24 mouse cellular contexts compared by ENCODE assay signal in the genomic region with DNA sequence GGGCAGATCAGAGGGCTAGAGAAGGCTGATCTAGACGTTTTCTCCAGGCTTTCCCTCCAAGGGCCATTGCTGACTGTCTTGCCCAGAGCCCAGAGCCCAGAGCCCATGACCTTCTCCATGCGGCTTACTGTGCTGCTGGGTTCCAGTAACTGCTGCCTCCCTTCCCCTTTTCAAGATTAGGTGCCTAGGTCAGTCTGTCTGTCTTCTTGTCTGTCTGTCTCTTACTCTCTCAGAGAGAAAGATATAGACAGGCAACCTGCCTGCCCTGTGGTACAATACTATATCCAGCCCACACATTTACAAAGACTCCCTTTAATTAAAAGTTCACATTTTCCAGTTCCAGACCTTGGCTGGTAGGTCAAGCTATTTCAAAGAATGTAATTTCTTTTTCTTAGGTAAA. TPM values are rescaled to one million over a fixed set of nuclear protein-coding genes. Genes with fewer than 3 reads are reported as not detected.
DNase-seq lines count a peak whose midpoint lies in the region; ATAC-seq and TF ChIP-seq lines count a peak whose summit lies in the region.
"Had no signal": no experiment of that assay in that cellular context is flagged by ENCODE, and none has a peak within 500 bp of the region (broad histone marks: within the 10 kb centered on the region; RNA-seq: fewer than 3 reads in every experiment).

No protein-coding gene starts in this region.

- in situ Hi-C loops in ES-E14 (cut with MboI; ENCODE audit: low sequenced_read_pairs in 2 of 2, unreplicated experiment in 2 of 2): no loop called here

- peaks cover 28% of the 10 kb centered on the region; the same call in 1 of the 2 replicates for H3K79me2 ChIP-seq in macrophage (ENCODE audit: inconsistent target)

- H3K4me2 ChIP-seq in intestine, embryonic 15.5 days (replicated peaks): no peak overlapping the region
- H3K4me2 ChIP-seq in hindbrain, postnatal 0 days (ENCODE audit: low read depth, low read length): no peak overlapping the region
- H3K4me2 ChIP-seq: forebrain, embryonic 13.5 days; heart, embryonic 11.5 days; hindbrain, embryonic 12.5 days; hindbrain, embryonic 15.5 days had no signal

- 43% methylated on average over 2 of the region's 2 CpGs for WGBS in intestine, embryonic 15.5 days
- 92% methylated on average over 2 of the region's 2 CpGs for WGBS in macrophage (ENCODE audit: missing documents)
- 63% methylated on average over 2 of the region's 2 CpGs for WGBS in hindbrain, postnatal 0 days

- ATAC-seq in intestine, embryonic 15.5 days: peak; percentile 22
- ATAC-seq in hindbrain, postnatal 0 days: no peak
- ATAC-seq: activated CD4-positive, CD25-positive, alpha-beta regulatory T cell, adult 4 months; forebrain, embryonic 13.5 days; forebrain, embryonic 16.5 days; inflammation-experienced regulatory T-cells, adult 6 months had no signal

- H3K4me3 ChIP-seq in ES-E14 (ENCODE audit: insufficient read depth in 1 of 2, low read depth in 1 of 2, low read length in 2 of 2, poor library complexity in 1 of 2, severe bottlenecking in 1 of 2) (no peak overlapping the region), macrophage (ENCODE audit: inconsistent target) (no peak overlapping the region)
- H3K4me3 ChIP-seq in bone marrow macrophage, adult 2 months (ENCODE audit: insufficient read depth, low read length): no peak overlapping the region
- no peak overlapping the region for H3K4me3 ChIP-seq in intestine, embryonic 15.5 days (replicated peaks)
- H3K4me3 ChIP-seq in hindbrain, postnatal 0 days (ENCODE audit: low read length): no peak overlapping the region
- H3K4me3 ChIP-seq: forebrain, embryonic 10.5 days; forebrain, embryonic 13.5 days; gastrocnemius, adult 2 months; hindbrain, embryonic 12.5 days; hindbrain, embryonic 15.5 days had no signal

- TF ChIP-seq POLR2A in bone marrow macrophage, adult 2 months (IDR thresholded peaks at IDR 0.05; ENCODE audit: borderline replicate concordance, low read depth, low read length): no peak

- no peak overlapping the region for H3K9ac ChIP-seq in ES-E14 (ENCODE audit: insufficient read depth, low read depth, low read length, poor library complexity, severe bottlenecking)
- H3K9ac ChIP-seq in intestine, embryonic 15.5 days: no peak overlapping the region
- H3K9ac ChIP-seq in hindbrain, postnatal 0 days (replicated peaks; ENCODE audit: low read length): no peak overlapping the region
- H3K9ac ChIP-seq: forebrain, embryonic 13.5 days; hindbrain, embryonic 12.5 days; hindbrain, embryonic 15.5 days had no signal

- H3K27ac ChIP-seq in ES-E14 (ENCODE audit: insufficient read depth, low read depth, low read length, poor library complexity, severe bottlenecking) (0 out of 2 replicates have a peak overlapping the region, but pooled peaks have one; percentile 36), macrophage (peak overlapping the region; percentile 15; the same call in 1 of the 2 replicates)
- H3K27ac ChIP-seq in bone marrow macrophage, adult 2 months (ENCODE audit: insufficient read depth, low read depth, low read length): peak overlapping the region; percentile 20; the same call in 1 of the 2 replicates
- peak overlapping the region; percentile 13; the same call in 1 of the 2 replicates for H3K27ac ChIP-seq in intestine, embryonic 15.5 days
- H3K27ac ChIP-seq in hindbrain, postnatal 0 days: no peak overlapping the region
- H3K27ac ChIP-seq: forebrain, embryonic 10.5 days; forebrain, embryonic 13.5 days; gastrocnemius, adult 2 months; hindbrain, embryonic 12.5 days; hindbrain, embryonic 15.5 days had no signal

- no peak for TF ChIP-seq CTCF in bone marrow macrophage, adult 2 months (IDR thresholded peaks at IDR 0.05; ENCODE audit: low read depth, low read length)
- no peak for TF ChIP-seq CTCF in hindbrain, postnatal 0 days (IDR thresholded peaks at IDR 0.05; ENCODE audit: low read depth)

- intact Hi-C loops in left cerebral cortex, postnatal 25 days (cut with DNase I): no loop called here

- H3K36me3 ChIP-seq in ES-E14 (ENCODE audit: control insufficient read depth, insufficient read depth, low read length, poor library complexity, severe bottlenecking) (no peaks in the 10 kb centered on the region), macrophage (ENCODE audit: inconsistent target) (no peaks in the 10 kb centered on the region)
- H3K36me3 ChIP-seq in intestine, embryonic 15.5 days: no peaks in the 10 kb centered on the region
- no peaks in the 10 kb centered on the region for H3K36me3 ChIP-seq in hindbrain, postnatal 0 days (ENCODE audit: insufficient read depth, low read length)
- H3K36me3 ChIP-seq: forebrain, embryonic 10.5 days; hindbrain, embryonic 12.5 days; hindbrain, embryonic 15.5 days had no signal

- peaks cover 3% of the 10 kb centered on the region in 2 experiments; a peak in 1 of 4 replicates for H3K4me1 ChIP-seq in ES-E14 (ENCODE audit: control insufficient read depth in 2 of 2, insufficient read depth in 2 of 2, low read length in 2 of 2, poor library complexity in 1 of 2)
- H3K4me1 ChIP-seq in bone marrow macrophage, adult 2 months (ENCODE audit: control insufficient read depth, insufficient read depth, low read length): peaks cover 63% of the 10 kb centered on the region
- peaks cover 8% of the 10 kb centered on the region; the same call in 1 of the 2 replicates for H3K4me1 ChIP-seq in intestine, embryonic 15.5 days (replicated peaks)
- H3K4me1 ChIP-seq in hindbrain, postnatal 0 days (ENCODE audit: insufficient read depth, low read length): no peaks in the 10 kb centered on the region

- no peaks in the 10 kb centered on the region for H3K9me3 ChIP-seq in ES-E14 (ENCODE audit: control insufficient read depth, insufficient read depth, low read depth, low read length)
- H3K9me3 ChIP-seq in intestine, embryonic 15.5 days: no peaks in the 10 kb centered on the region
- no peaks in the 10 kb centered on the region for H3K9me3 ChIP-seq in hindbrain, postnatal 0 days (ENCODE audit: low read length)
- H3K9me3 ChIP-seq: forebrain, embryonic 10.5 days; forebrain, embryonic 13.5 days; G1E; hindbrain, embryonic 12.5 days; hindbrain, embryonic 15.5 days had no signal

- H3K27me3 ChIP-seq in intestine, embryonic 15.5 days (replicated peaks): no peaks in the 10 kb centered on the region
- H3K27me3 ChIP-seq in hindbrain, postnatal 0 days (ENCODE audit: insufficient read depth, low read length): no peaks in the 10 kb centered on the region
- H3K27me3 ChIP-seq: forebrain, embryonic 13.5 days; hindbrain, embryonic 12.5 days; hindbrain, embryonic 15.5 days had no signal

- no peak for DNase-seq in ES-E14 (ENCODE audit: low read depth, low spot score)
- no peak for DNase-seq in hindbrain, postnatal 0 days (ENCODE audit: low spot score)
- DNase-seq in left cerebral cortex, postnatal 25 days (ENCODE audit: low spot score in 2 of 2): no peak
- no peak for DNase-seq in adrenal gland, postnatal 25 days
- no peak for DNase-seq in urinary bladder, postnatal 4 days (ENCODE audit: low spot score in 2 of 2)
- DNase-seq: adrenal gland, postnatal 10 days; cerebellum, adult 11-12 months; cerebellum, adult 8-10 months; cerebellum, postnatal 10 days; gastrocnemius, adult 2 months; gastrocnemius, postnatal 14 days; heart, adult 11 months had no signal

TF ChIP-seq in ES-E14, 5 proteins besides CTCF, POLR2A, EP300 and RAD21:
- TF ChIP-seq HCFC1 (IDR thresholded peaks at IDR 0.05; ENCODE audit: borderline replicate concordance, insufficient read depth, low read length): no peak
- no peak for TF ChIP-seq ZC3H11A (IDR thresholded peaks at IDR 0.05; ENCODE audit: borderline replicate concordance, low read depth, low read length)
- TF ChIP-seq ZNF384 (IDR thresholded peaks at IDR 0.05; ENCODE audit: low read depth, low read length): no peak
- no peak for TF ChIP-seq MAFK (IDR thresholded peaks at IDR 0.05; ENCODE audit: insufficient read depth, low read depth, low read length)
- TF ChIP-seq CHD2 (IDR thresholded peaks at IDR 0.05; ENCODE audit: low read depth, low read length): no peak

RNA-seq across cellular contexts. Expression of a gene that starts 47.3 kb away (rescaled TPM):
- 30.7 and 37.4 TPM in 2 replicates for total RNA-seq in ES-E14 (2012; rRNA removed)
- 22.5 and 23.1 TPM in 2 replicates for polyA plus RNA-seq in bone marrow macrophage, adult 2 months (2012; ENCODE audit: insufficient read depth, insufficient read length, missing spikeins)
- polyA plus RNA-seq in intestine, embryonic 15.5 days (2015; fragmentation: Nextera tagmentation; extraction: Ambion mirVana): 11.9 and 12.3 TPM in 2 replicates
- 100 to 1,000 TPM; 142 to 734 (median 245) TPM for total RNA-seq in macrophage (2018; cell fraction: chromatin; rRNA removed)
- total RNA-seq in macrophage (2018; cell fraction: cytosol; rRNA removed): 10 to 100 TPM; 30.8 to 76.6 (median 44.6) TPM
- total RNA-seq in macrophage (2018; cell fraction: nucleus; rRNA removed): 100 to 1,000 TPM in 25 of 26 experiments, 10 to 100 TPM in 1; 86.3 to 557 (median 248) TPM
- polyA plus RNA-seq in macrophage (2018): 11.9 to 21.2 TPM (median 19.1 TPM) in 3 replicates
- 29.1 and 39.5 TPM in 2 replicates for total RNA-seq in hindbrain, postnatal 0 days (2014; rRNA removed)
- polyA plus RNA-seq in hindbrain, postnatal 0 days (2015; fragmentation: Nextera tagmentation; extraction: Ambion mirVana): 11.4 and 12.0 TPM in 2 replicates
- total RNA-seq in left cerebral cortex, postnatal 25 days (2021): 10 to 100 TPM; 36.6 to 37.1 TPM
- 36.3 and 40.9 TPM in 2 replicates for total RNA-seq in adrenal gland, postnatal 25 days (2021)
